Mouse (Mus musculus) cortical plate, adult 2 months (tissue): ENCODE measurements around the gene Comp.

ENCODE experiments used
- CTCF ChIP-seq: fragments of 200-500 bp; IDR thresholded peaks from 2 replicates; pipeline ENCODE4 v1.5.1; 2011; ENCODE audit warnings: mild to moderate bottlenecking, control low read depth, low read length; ENCODE audit not compliant: insufficient read depth; ENCODE audit errors: extremely low read depth
- POLR2A ChIP-seq: fragments of 200-500 bp; IDR thresholded peaks from 2 replicates; pipeline ENCODE4 v1.6.1; 2011; ENCODE audit warnings: mild to moderate bottlenecking, low read length, control low read depth; ENCODE audit not compliant: insufficient read depth; ENCODE audit errors: extremely low read depth

- TF ChIP-seq CTCF = no peak
- TF ChIP-seq POLR2A = no peak
Measured at GRCm38 (mm10) chr8:70406427-70407069, 33.2 kb downstream of the Comp start.
